Mouse (Mus musculus) MEL (cell line): Measurements from ENCODE around the gene Smim17. TPM values are rescaled to one million over a fixed set of nuclear protein-coding genes. Genes with fewer than 3 reads are reported as not detected.
A peak's percentile ranks its signal among the peaks of the same experiment; 100 is the strongest.

Experiments
- DNase-seq: peaks from one replicate; pipeline ENCODE4 v3.0.0; 2011; ENCODE audit warnings: low read depth, low spot score
- H3K27ac ChIP-seq: 2 replicates; pipeline ENCODE4 v1.5.1; 2012; ENCODE audit warnings: low read depth, mild to moderate bottlenecking, control low read depth, low read length, moderate library complexity; ENCODE audit not compliant: control insufficient read depth
- H3K27me3 ChIP-seq, 2 experiments: fragments of 150-350 bp in 1 of 2; sonication (generic) in 1 of 2; 2 replicates each; pipeline ENCODE4 v1.6.1; 2012; ENCODE audit warnings: low read length in 2 of 2, mild to moderate bottlenecking in 2 of 2, improper control_type of control experiment in 1 of 2, moderate library complexity in 1 of 2; ENCODE audit not compliant: insufficient read depth in 2 of 2, control insufficient read depth in 1 of 2
- H3K36me3 ChIP-seq, 2 experiments: 2 replicates each; pipeline ENCODE4 v1.6.1; 2012 to 2014; ENCODE audit warnings: low read length in 2 of 2, improper control_type of control experiment in 1 of 2, inconsistent platforms in 1 of 2, mild to moderate bottlenecking in 1 of 2; ENCODE audit not compliant: insufficient read depth in 2 of 2, control insufficient read depth in 1 of 2
- H3K4me1 ChIP-seq, 2 experiments: fragments of 150-350 bp in 1 of 2; sonication (generic) in 1 of 2; 2 replicates each; pipeline ENCODE4 v1.6.1; 2012; ENCODE audit warnings: low read length in 2 of 2, improper control_type of control experiment in 1 of 2, mild to moderate bottlenecking in 1 of 2; ENCODE audit not compliant: insufficient read depth in 2 of 2, control insufficient read depth in 1 of 2
- H3K4me3 ChIP-seq, 2 experiments: fragments of 150-350 bp in 1 of 2; sonication (generic) in 1 of 2; 2 replicates each; pipeline ENCODE4 v1.5.1; 2012; ENCODE audit warnings: low read depth in 2 of 2, low read length in 2 of 2, mild to moderate bottlenecking in 2 of 2, moderate library complexity in 2 of 2, control low read depth in 1 of 2, improper control_type of control experiment in 1 of 2; ENCODE audit not compliant: control insufficient read depth in 1 of 2, insufficient read depth in 1 of 2
- H3K79me2 ChIP-seq: 2 replicates; pipeline ENCODE4 v1.6.1; 2012; ENCODE audit warnings: mild to moderate bottlenecking, low read length, moderate library complexity; ENCODE audit not compliant: control insufficient read depth, poor library complexity, insufficient read depth
- H3K9ac ChIP-seq: 2 replicates; pipeline ENCODE4 v1.6.1; 2012; ENCODE audit warnings: low read depth, mild to moderate bottlenecking, control low read depth, low read length, moderate library complexity; ENCODE audit not compliant: control insufficient read depth, poor library complexity, severe bottlenecking
- H3K9me3 ChIP-seq: fragments of 150-350 bp; sonication (generic); replicated peaks from 2 replicates; pipeline ENCODE4 v1.6.1; 2012; ENCODE audit warnings: mild to moderate bottlenecking, low read length, improper control_type of control experiment, moderate library complexity; ENCODE audit not compliant: insufficient read depth
- CHD2 ChIP-seq: IDR thresholded peaks from 2 replicates; pipeline ENCODE4 v1.6.1; 2011; ENCODE audit warnings: low read length, improper control_type of control experiment
- CTCF ChIP-seq, 3 experiments: IDR thresholded peaks in 2 of 3; conservative IDR thresholded peaks in 1 of 3; 2 replicates each; pipeline ENCODE4 v1.5.1; 2011 to 2012; ENCODE audit warnings: low read length in 3 of 3, low read depth in 2 of 3, mild to moderate bottlenecking in 2 of 3, improper control_type of control experiment in 1 of 3, inconsistent platforms in 1 of 3, mixed read lengths in 1 of 3, moderate library complexity in 1 of 3; ENCODE audit not compliant: control insufficient read depth in 1 of 3, insufficient read depth in 1 of 3, poor library complexity in 1 of 3, severe bottlenecking in 1 of 3
- ELF1 ChIP-seq: IDR thresholded peaks from 2 replicates; pipeline ENCODE4 v1.6.1; 2014; ENCODE audit warnings: low read depth, mild to moderate bottlenecking, inconsistent platforms, low read length, improper control_type of control experiment, moderate library complexity
- GABPA ChIP-seq: IDR thresholded peaks from 2 replicates; pipeline ENCODE4 v1.6.1; 2012; ENCODE audit warnings: low read depth, mild to moderate bottlenecking, inconsistent platforms, low read length, improper control_type of control experiment, moderate library complexity
- KAT2A ChIP-seq: conservative IDR thresholded peaks from 2 replicates; pipeline ENCODE4 v1.6.1; 2012; ENCODE audit warnings: low read depth, low read length, improper control_type of control experiment, inconsistent platforms
- MAX ChIP-seq: IDR thresholded peaks from 2 replicates; pipeline ENCODE4 v1.6.1; 2011; ENCODE audit warnings: low read length, improper control_type of control experiment
- NELFE ChIP-seq: IDR thresholded peaks from 2 replicates; pipeline ENCODE4 v1.6.1; 2011; ENCODE audit warnings: low read depth, low read length, improper control_type of control experiment
- POLR2AphosphoS2 ChIP-seq: IDR thresholded peaks from 2 replicates; pipeline ENCODE4 v1.6.1; 2011; ENCODE audit warnings: low read length, improper control_type of control experiment
- RAD21 ChIP-seq: IDR thresholded peaks from 2 replicates; pipeline ENCODE4 v1.6.1; 2011; ENCODE audit warnings: mild to moderate bottlenecking, low read depth, low read length, improper control_type of control experiment
- RCOR1 ChIP-seq: IDR thresholded peaks from 2 replicates; pipeline ENCODE4 v1.6.1; 2012; ENCODE audit warnings: low read depth, mild to moderate bottlenecking, inconsistent platforms, low read length, improper control_type of control experiment
- SIN3A ChIP-seq: IDR thresholded peaks from 2 replicates; pipeline ENCODE4 v1.6.1; 2012; ENCODE audit warnings: low read length, improper control_type of control experiment, inconsistent platforms
- SMC3 ChIP-seq: IDR thresholded peaks from 2 replicates; pipeline ENCODE4 v1.6.1; 2011; ENCODE audit warnings: low read depth, low read length, improper control_type of control experiment
- TCF12 ChIP-seq: IDR thresholded peaks from 2 replicates; pipeline ENCODE4 v1.6.1; 2014; ENCODE audit warnings: low read depth, mild to moderate bottlenecking, inconsistent platforms, low read length, improper control_type of control experiment, moderate library complexity
- USF2 ChIP-seq, 2 experiments: IDR thresholded peaks; 2 replicates each; pipeline ENCODE4 v1.6.1; 2011 to 2012; ENCODE audit warnings: improper control_type of control experiment in 2 of 2, low read length in 2 of 2, borderline replicate concordance in 1 of 2, inconsistent platforms in 1 of 2, low read depth in 1 of 2, mild to moderate bottlenecking in 1 of 2; ENCODE audit not compliant: insufficient read depth in 1 of 2
- ZC3H11A ChIP-seq: IDR thresholded peaks from 2 replicates; pipeline ENCODE4 v1.6.1; 2012; ENCODE audit warnings: low read depth, mild to moderate bottlenecking, inconsistent platforms, low read length, improper control_type of control experiment
- ZKSCAN1 ChIP-seq: IDR thresholded peaks from 2 replicates; pipeline ENCODE4 v1.6.1; 2012; ENCODE audit warnings: low read depth, mild to moderate bottlenecking, inconsistent platforms, low read length, improper control_type of control experiment, moderate library complexity
- ZNF384 ChIP-seq: IDR thresholded peaks from 2 replicates; pipeline ENCODE4 v1.6.1; 2012; ENCODE audit warnings: low read depth, mild to moderate bottlenecking, inconsistent platforms, low read length, improper control_type of control experiment
- polyA plus RNA-seq, 2 experiments: library from polyadenylated mRNA; stranded (reverse) in 1 of 2; unstranded in 1 of 2; fragments of >175 nt in 1 of 2; fragments of >200 nt in 1 of 2; gene quantifications; 2 replicates each; pipeline versions ENCODE4 v1.2.1 to v1.2.4; 2012; ENCODE audit warnings: low replicate concordance in 2 of 2, low read depth in 1 of 2; ENCODE audit not compliant: insufficient read length in 2 of 2, insufficient read depth in 1 of 2, missing spikeins in 1 of 2
- total RNA-seq: library from RNA; depleted of rRNA; stranded (reverse); fragments of 300-350 nt; gene quantifications from 2 replicates; pipeline ENCODE4 v1.2.3, GENCODE M21; 2012

Gene Smim17
- total and polyA plus RNA-seq, 3 experiments, result not detected

DNA sequence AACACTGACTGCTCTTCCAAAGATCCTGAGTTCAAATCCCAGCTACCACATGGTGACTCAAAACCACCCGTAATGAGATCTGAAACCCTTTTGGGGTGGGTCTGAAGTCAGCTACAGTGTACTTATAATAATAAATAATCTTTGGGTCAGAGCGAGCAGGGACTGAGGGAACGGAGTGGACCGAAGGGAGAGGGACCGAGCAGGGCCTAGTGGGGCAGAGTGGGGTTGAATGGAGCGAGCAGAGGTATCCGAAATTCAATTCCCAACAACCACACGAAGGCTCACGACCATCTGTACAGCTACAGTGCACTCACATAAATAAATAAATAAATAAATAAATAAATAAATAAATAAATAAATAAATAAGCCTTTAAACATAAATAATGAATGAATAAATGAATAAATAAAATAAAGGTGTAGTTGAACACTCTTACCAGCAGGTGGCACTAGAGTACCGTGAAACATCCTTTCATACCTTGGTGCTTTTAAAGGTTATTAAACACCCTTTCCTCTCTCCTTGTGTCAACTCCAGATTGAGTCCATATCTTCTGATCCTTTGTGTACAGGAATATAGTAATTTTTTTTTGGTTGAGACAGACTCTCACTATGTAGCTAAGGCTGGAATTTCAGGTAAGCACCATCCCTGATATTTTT, 39.5 kb upstream of the Smim17 start:
- H3K9ac ChIP-seq, result no peak overlapping the region
- no peaks in the 10 kb centered on the region for H3K9me3 ChIP-seq
- DNase-seq, result peak; percentile 78
- H3K27me3 ChIP-seq, result no peaks in the 10 kb centered on the region
- no peaks in the 10 kb centered on the region for H3K79me2 ChIP-seq
- TF ChIP-seq RAD21 (peak; percentile 88), MAX (no peak), ZC3H11A (peak; percentile 68), SMC3 (peak; percentile 68), CTCF (IDR thresholded peaks at IDR 0.05 in 2 of 3, conservative IDR thresholded peaks at IDR 0.05 in 1 of 3; ENCODE audit: control insufficient read depth in 1 of 3, insufficient read depth in 1 of 3, low read depth in 2 of 3, low read length in 3 of 3, poor library complexity in 1 of 3, severe bottlenecking in 1 of 3) (peak; percentile 46 to 75 (median 48)), ZKSCAN1 (no peak), SIN3A (0 out of 2 replicates have a peak, but pooled peaks have one; percentile 34)
- peaks cover 0 to 10% of the 10 kb centered on the region in 2 experiments; a peak in 2 of 4 replicates for H3K36me3 ChIP-seq
- no peak overlapping the region for H3K27ac ChIP-seq
- no peak overlapping the region for H3K4me3 ChIP-seq
- H3K4me1 ChIP-seq, result peaks cover 0 to 5% of the 10 kb centered on the region in 2 experiments; a peak in 2 of 4 replicates

DNA sequence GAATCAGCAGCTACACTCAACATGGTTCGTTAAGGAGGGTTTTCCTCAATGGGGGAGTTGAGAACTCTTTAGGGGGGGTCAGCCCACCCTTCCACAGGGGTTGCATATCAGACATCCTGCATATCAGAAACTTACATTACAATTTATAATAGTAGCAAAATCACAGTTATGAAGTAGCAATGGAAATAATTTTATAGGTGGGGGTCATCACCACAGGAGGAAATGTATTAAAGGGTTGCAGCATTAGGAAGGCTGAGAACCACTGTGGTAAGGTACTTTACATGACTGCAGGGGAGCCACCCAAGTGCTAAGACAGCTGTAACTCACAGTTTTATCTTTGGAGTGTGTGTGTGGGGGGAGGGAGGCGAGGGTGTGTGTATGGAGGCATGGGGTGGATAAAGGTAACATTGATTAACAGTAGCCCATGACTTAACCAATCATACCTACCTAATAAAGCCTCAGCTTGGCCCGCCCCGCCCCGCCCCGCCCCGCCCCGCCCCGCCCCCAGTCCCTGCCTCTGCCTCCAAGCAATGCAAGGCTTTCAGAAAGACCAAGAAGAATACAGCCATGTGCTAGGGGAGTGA, 37.9 kb upstream of the Smim17 start:
- Histone ChIP-seq H3K36me3 (peaks cover 0 to 12% of the 10 kb centered on the region in 2 experiments; a peak in 2 of 4 replicates), H3K4me3 (no peak overlapping the region), H3K9ac (no peak overlapping the region), H3K9me3 (no peaks in the 10 kb centered on the region), H3K27me3 (no peaks in the 10 kb centered on the region), H3K4me1 (peaks cover 2 to 5% of the 10 kb centered on the region in 2 experiments; a peak in 3 of 4 replicates), H3K79me2 (no peaks in the 10 kb centered on the region), H3K27ac (no peak overlapping the region)
- no peak for TF ChIP-seq KAT2A
- no peak for TF ChIP-seq GABPA
- TF ChIP-seq POLR2AphosphoS2, result no peak
- TF ChIP-seq CHD2, result no peak
- no peak for TF ChIP-seq RAD21
- TF ChIP-seq ZNF384, result no peak
- no peak for TF ChIP-seq USF2 (IDR thresholded peaks at IDR 0.05; ENCODE audit: borderline replicate concordance in 1 of 2, insufficient read depth in 1 of 2, low read depth in 1 of 2, low read length in 2 of 2)
- no peak for TF ChIP-seq ELF1
- no peak for TF ChIP-seq TCF12
- no peak for TF ChIP-seq NELFE
- no peak for TF ChIP-seq ZKSCAN1
- TF ChIP-seq SIN3A, result no peak
- TF ChIP-seq RCOR1, result no peak
- DNase-seq, result peak; percentile 30
